Mouse (Mus musculus) 3134 (cell line): Measurements from ENCODE around the gene Aox2.

ENCODE experiments used
- DNase-seq: peaks from one replicate; pipeline ENCODE4 v3.0.0-alpha.2; 2011; ENCODE audit warnings: low spot score; ENCODE audit not compliant: insufficient read length; ENCODE audit errors: extremely low read depth

Aox2 gene

DNA sequence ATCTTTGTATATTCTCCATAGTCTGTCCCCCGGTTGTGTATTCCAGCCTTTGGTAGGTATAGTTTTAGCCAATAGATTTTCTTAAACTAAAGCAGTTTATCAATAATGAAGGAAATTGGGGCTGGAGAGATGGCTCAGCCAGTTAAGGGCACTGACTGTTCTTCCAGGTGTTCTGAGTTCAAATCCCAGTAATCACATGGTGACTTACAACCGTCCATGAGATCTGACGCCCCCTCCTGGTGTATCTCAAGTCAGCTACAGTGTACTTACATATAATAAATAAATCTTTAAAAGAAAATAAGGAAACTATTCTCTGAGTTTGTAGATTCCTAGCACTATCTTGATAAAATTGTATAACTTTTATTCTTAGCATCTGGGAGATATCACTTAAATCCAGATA lies 117.2 kb downstream of the Aox2 start:
- DNase-seq: no peak

DNA sequence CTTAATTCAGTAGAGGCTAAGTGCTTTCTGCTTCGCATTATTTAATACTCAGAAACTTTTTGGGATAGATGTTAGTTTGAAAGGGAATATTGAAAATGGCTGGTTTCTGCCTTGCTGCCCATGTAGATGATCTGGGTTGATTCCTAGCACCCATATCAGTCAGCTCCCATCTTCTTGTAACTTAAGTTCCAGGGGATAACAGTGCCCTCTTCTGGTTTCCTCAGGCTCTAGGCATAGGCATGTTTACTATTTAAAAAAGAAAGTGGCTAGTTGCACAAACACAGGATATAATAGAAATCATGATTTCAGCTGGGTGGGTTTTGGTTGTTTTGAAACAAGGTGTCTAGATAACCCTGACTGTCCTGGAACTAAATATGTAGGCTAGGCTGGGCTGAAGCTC lies 118.1 kb downstream of the Aox2 start:
- no peak for DNase-seq

GRCm38 (mm10) chr1:58397731-58398130 lies 119.6 kb downstream of the Aox2 start:
- DNase-seq: no peak

- DNase-seq: no peak
Measured at GRCm38 (mm10) chr1:58401396-58401795, 123.3 kb downstream of the Aox2 start.

GRCm38 (mm10) chr1:58403745-58404144 lies 125.6 kb downstream of the Aox2 start:
- DNase-seq: no peak

GRCm38 (mm10) chr1:58407321-58407720 lies 129.2 kb downstream of the Aox2 start:
- no peak for DNase-seq

GRCm38 (mm10) chr1:58408141-58408540 lies 130.0 kb downstream of the Aox2 start:
- DNase-seq: no peak

DNA sequence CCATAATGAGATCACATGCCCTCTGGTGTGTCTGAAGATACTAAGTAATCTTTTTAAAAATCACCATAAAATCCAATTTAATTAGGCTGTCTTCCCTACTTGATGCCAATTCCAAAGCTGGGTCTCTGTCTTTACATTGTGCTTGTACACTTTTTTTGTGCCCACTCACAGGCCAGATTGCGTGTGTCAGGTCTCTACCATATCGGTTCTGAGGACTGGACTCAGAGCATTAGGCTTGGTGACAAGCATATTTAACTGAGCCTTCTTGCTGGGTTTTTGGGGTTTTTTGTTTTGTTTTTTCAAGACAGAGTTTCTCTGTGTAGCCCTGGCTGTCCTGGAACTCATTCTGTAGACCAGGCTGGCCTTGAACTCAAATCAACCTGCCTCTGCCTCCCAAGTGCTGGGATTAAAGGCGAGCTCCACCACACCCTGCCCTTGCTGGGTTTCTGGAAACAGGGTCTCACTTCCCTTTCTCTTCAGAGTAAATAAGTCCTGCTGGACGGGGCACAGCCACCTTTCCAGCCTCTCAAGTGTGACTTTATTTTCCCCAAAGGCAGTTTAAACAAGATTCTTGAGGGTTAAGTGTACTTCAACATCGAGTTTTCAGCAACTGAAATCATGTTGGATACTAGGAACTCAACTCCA lies 131.5 kb downstream of the Aox2 start:
- DNase-seq: no peak

- DNase-seq: no peak
Measured at GRCm38 (mm10) chr1:58410198-58410588, 132.1 kb downstream of the Aox2 start.

DNA sequence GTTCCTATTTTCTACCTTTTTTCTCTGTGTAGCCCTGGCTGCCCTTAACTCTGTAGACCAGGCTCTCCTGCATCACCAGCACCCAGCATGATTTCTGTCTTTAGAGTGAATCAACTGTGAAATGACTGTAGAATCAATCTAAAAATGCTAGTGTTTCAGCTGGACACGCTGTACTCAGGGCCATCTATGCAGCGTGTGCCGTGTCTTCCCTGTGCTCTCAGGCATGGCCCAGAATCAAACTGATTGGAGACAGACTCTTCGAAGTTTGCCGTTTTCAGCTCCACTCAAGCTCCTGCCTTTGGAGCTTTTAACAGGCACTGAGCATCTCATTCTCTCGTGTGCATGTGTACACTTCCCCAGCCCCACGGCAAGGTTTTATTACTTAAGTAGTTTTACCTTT lies 132.7 kb downstream of the Aox2 start:
- no peak for DNase-seq

GRCm38 (mm10) chr1:58415442-58415841 lies 137.3 kb downstream of the Aox2 start:
- no peak for DNase-seq

GRCm38 (mm10) chr1:58416048-58416447 lies 137.9 kb downstream of the Aox2 start:
- DNase-seq: no peak

DNA sequence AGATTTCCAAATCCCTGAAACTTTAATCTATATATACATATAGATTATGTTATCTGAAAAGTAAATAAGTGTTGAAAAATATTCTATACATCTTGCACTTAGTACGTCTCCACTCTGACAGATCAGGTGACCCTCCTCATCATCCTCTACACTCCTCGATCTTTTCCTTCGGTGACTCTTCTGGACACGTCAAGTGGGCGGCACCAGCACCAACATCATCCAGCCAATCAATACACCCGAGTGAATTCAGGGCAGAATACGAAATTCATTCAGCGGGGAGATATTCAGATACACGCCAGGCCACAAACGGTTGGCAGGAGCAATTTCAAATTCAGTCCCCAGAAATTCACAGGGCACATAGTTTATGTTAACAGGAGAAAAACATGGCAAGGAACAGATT lies 141.9 kb downstream of the Aox2 start:
- DNase-seq: no peak

- no peak for DNase-seq
Measured at GRCm38 (mm10) chr1:58420961-58421360, 142.8 kb downstream of the Aox2 start.

- no peak for DNase-seq
Measured at GRCm38 (mm10) chr1:58422879-58423278, 144.8 kb downstream of the Aox2 start.

- DNase-seq: peak; percentile 94
Measured at GRCm38 (mm10) chr1:58423371-58424248, 145.5 kb downstream of the Aox2 start, which contains the start of gene Clk1. Clk1 (minus strand) TSS chr1:58424066.

GRCm38 (mm10) chr1:58424551-58424950 lies 146.4 kb downstream of the Aox2 start:
- no peak for DNase-seq
